Mouse (Mus musculus): Measurements from ENCODE around the gene Cd24a.

DNA sequence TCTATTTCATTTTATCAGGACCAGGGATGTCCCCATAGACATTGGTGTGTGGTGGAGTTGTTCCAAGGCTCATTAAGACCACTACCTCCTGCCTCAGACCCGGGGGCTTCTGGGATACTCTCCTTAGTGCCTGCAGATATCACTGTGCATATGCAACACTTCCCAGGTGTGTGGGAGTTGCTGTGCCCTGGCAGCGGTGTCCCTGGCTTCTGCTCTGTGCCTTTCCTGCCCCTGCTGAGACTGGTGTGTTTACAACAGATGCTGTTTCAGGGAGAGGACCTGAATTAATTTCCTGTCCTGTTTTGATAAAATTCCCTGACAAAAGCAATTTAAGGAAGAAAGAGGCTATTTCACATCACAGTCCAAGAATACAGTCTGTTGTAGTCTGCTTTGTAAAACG lies 27.2 kb upstream of the Cd24a start:
- no peak for TF ChIP-seq POLR2A (IDR thresholded peaks at IDR 0.05; ENCODE audit: insufficient read length, low read depth)
- TF ChIP-seq POLR2AphosphoS2 (IDR thresholded peaks at IDR 0.05; ENCODE audit: insufficient read length, low read depth) = no peak
- no peak for TF ChIP-seq SRF (IDR thresholded peaks at IDR 0.05; ENCODE audit: control insufficient read depth, insufficient read length, low read depth)
- no peak for TF ChIP-seq TCF12 (IDR thresholded peaks at IDR 0.05; ENCODE audit: insufficient read depth, poor library complexity, severe bottlenecking)

Measured in myocyte (in vitro differentiated cells).